Mouse (Mus musculus) spleen, adult 2 months (tissue): ENCODE measurements around the gene Gpx6.

Experiments used
- CTCF ChIP-seq: fragments of 200-500 bp; IDR thresholded peaks from 2 replicates; pipeline ENCODE4 v1.5.1; 2011; ENCODE audit warnings: mild to moderate bottlenecking, inconsistent platforms; ENCODE audit not compliant: insufficient read depth, insufficient read length, insufficient replicate concordance; ENCODE audit errors: extremely low read depth
- POLR2A ChIP-seq: fragments of 200-500 bp; IDR thresholded peaks from 2 replicates; pipeline ENCODE4 v1.6.1; 2011; ENCODE audit warnings: low read depth, low read length, inconsistent platforms

GRCm38 (mm10) chr13:21263910-21264309 lies 48.0 kb upstream of the Gpx6 start:
- TF ChIP-seq POLR2A (no peak), CTCF (no peak)
